Mouse (Mus musculus) liver (tissue): Measurements from ENCODE around the gene Olfr16.

Source experiments
- DNase-seq: peaks from one replicate; pipeline ENCODE4 v3.0.0-alpha.2; 2020; ENCODE audit warnings: mixed read lengths

Gene Olfr16

GRCm38 (mm10) chr1:172950160-172950559 is at the start of gene Olfr16:
Gene Olfr16 (plus strand): TSS chr1:172950409.
- no peak for DNase-seq

- DNase-seq = no peak
These were observed 46.9 kb upstream of the Olfr16 start for GRCm38 (mm10) chr1:172903313-172903712.

GRCm38 (mm10) chr1:172917115-172917514 is 33.1 kb upstream of the Olfr16 start:
- DNase-seq = no peak

GRCm38 (mm10) chr1:172918450-172918849 is 31.8 kb upstream of the Olfr16 start:
- DNase-seq = no peak

- no peak for DNase-seq
These were observed 18.0 kb upstream of the Olfr16 start for GRCm38 (mm10) chr1:172932197-172932596.

GRCm38 (mm10) chr1:172951171-172951720 is 1.0 kb downstream of the Olfr16 start:
- DNase-seq = no peak

- no peak for DNase-seq
These were observed 5.2 kb downstream of the Olfr16 start for GRCm38 (mm10) chr1:172955376-172955775.

GRCm38 (mm10) chr1:172960452-172960851 is 10.2 kb downstream of the Olfr16 start:
- DNase-seq = no peak

GRCm38 (mm10) chr1:172989794-172990634 is 39.8 kb downstream of the Olfr16 start:
- no peak for DNase-seq

GRCm38 (mm10) chr1:172990635-172991009 is 40.4 kb downstream of the Olfr16 start:
- no peak for DNase-seq
